20 mouse cellular contexts compared by ENCODE assay signal in genomic region chr12:33968898-33969178, GRCm38 (mm10). TPM values are rescaled to one million over a fixed set of nuclear protein-coding genes. Genes with fewer than 3 reads are reported as not detected.
A peak's percentile ranks its signal among the peaks of the same experiment; 100 is the strongest.
DNase-seq lines count a peak whose midpoint lies in the region; ATAC-seq and TF ChIP-seq lines count a peak whose summit lies in the region.
"Had no signal": no experiment of that assay in that cellular context is flagged by ENCODE, and none has a peak within 500 bp of the region (broad histone marks: within the 10 kb centered on the region; RNA-seq: fewer than 3 reads in every experiment).

No protein-coding gene starts in this region.

- WGBS in heart, embryonic 12.5 days, result 30% methylated on average over 4 of the region's 4 CpGs
- 8% methylated on average over 4 of the region's 4 CpGs for WGBS in midbrain, embryonic 11.5 days
- WGBS in midbrain, postnatal 0 days, result 16% methylated on average over 4 of the region's 4 CpGs
- 15% methylated on average over 4 of the region's 4 CpGs for WGBS in embryonic facial prominence, embryonic 15.5 days
- WGBS in neural tube, embryonic 11.5 days, result 7% methylated on average over 4 of the region's 4 CpGs

- peaks cover 64% of the 10 kb centered on the region for H3K27me3 ChIP-seq in heart, embryonic 12.5 days (replicated peaks)
- H3K27me3 ChIP-seq in midbrain, embryonic 11.5 days (ENCODE audit: control insufficient read depth, insufficient read depth, low read length), result peaks cover 67% of the 10 kb centered on the region
- peaks cover 51% of the 10 kb centered on the region for H3K27me3 ChIP-seq in midbrain, postnatal 0 days (ENCODE audit: insufficient read depth, low read length)
- H3K27me3 ChIP-seq in embryonic facial prominence, embryonic 15.5 days, result peaks cover 23% of the 10 kb centered on the region; the same call in 1 of the 2 replicates
- peaks cover 58% of the 10 kb centered on the region for H3K27me3 ChIP-seq in neural tube, embryonic 11.5 days (ENCODE audit: control insufficient read depth, insufficient read depth, low read length)

- H3K36me3 ChIP-seq in heart, embryonic 12.5 days, result no peaks in the 10 kb centered on the region
- no peaks in the 10 kb centered on the region for H3K36me3 ChIP-seq in midbrain, embryonic 11.5 days (ENCODE audit: control insufficient read depth, insufficient read depth, low read length)
- no peaks in the 10 kb centered on the region for H3K36me3 ChIP-seq in midbrain, postnatal 0 days (ENCODE audit: insufficient read depth, low read length)
- no peaks in the 10 kb centered on the region for H3K36me3 ChIP-seq in embryonic facial prominence, embryonic 15.5 days
- H3K36me3 ChIP-seq in neural tube, embryonic 11.5 days (ENCODE audit: control insufficient read depth, insufficient read depth, low read length), result no peaks in the 10 kb centered on the region

- ATAC-seq in heart, embryonic 12.5 days (ENCODE audit: insufficient number of reproducible peaks, low FRiP score), result no peak
- no peak for ATAC-seq in midbrain, embryonic 11.5 days (ENCODE audit: low FRiP score)
- ATAC-seq in midbrain, postnatal 0 days (ENCODE audit: low FRiP score), result no peak
- no peak for ATAC-seq in embryonic facial prominence, embryonic 15.5 days (ENCODE audit: insufficient number of reproducible peaks, low FRiP score, low TSS enrichment, low read depth)
- no peak for ATAC-seq in neural tube, embryonic 11.5 days (ENCODE audit: insufficient read depth, low FRiP score, low TSS enrichment)

- no peak for TF ChIP-seq CTCF in midbrain, postnatal 0 days (IDR thresholded peaks at IDR 0.05)

- H3K4me3 ChIP-seq in heart, embryonic 12.5 days, result peak overlapping the region; percentile 42; the same call in 1 of the 2 replicates
- no peak overlapping the region for H3K4me3 ChIP-seq in midbrain, embryonic 11.5 days (ENCODE audit: low read depth, low read length)
- no peak overlapping the region for H3K4me3 ChIP-seq in midbrain, postnatal 0 days (ENCODE audit: low read depth, low read length)
- peak overlapping the region; percentile 39 for H3K4me3 ChIP-seq in embryonic facial prominence, embryonic 15.5 days (replicated peaks)
- H3K4me3 ChIP-seq in neural tube, embryonic 11.5 days (ENCODE audit: low read depth, low read length), result no peak overlapping the region
- H3K4me3 ChIP-seq: erythroblast, embryonic 14.5 days had no signal

- no peak overlapping the region for H3K27ac ChIP-seq in heart, embryonic 12.5 days (ENCODE audit: poor library complexity, severe bottlenecking)
- no peak overlapping the region for H3K27ac ChIP-seq in midbrain, embryonic 11.5 days (ENCODE audit: low read depth, low read length)
- no peak overlapping the region for H3K27ac ChIP-seq in midbrain, postnatal 0 days (ENCODE audit: low read depth, low read length)
- H3K27ac ChIP-seq in embryonic facial prominence, embryonic 15.5 days (replicated peaks), result peak overlapping the region; percentile 89
- no peak overlapping the region for H3K27ac ChIP-seq in neural tube, embryonic 11.5 days (ENCODE audit: low read depth, low read length)

- H3K4me2 ChIP-seq in heart, embryonic 12.5 days, result peak overlapping the region; percentile 74
- H3K4me2 ChIP-seq in midbrain, embryonic 11.5 days, result no peak overlapping the region
- no peak overlapping the region for H3K4me2 ChIP-seq in midbrain, postnatal 0 days (ENCODE audit: low read depth, low read length, poor library complexity, severe bottlenecking)
- H3K4me2 ChIP-seq in embryonic facial prominence, embryonic 15.5 days (replicated peaks), result peak overlapping the region; percentile 57
- H3K4me2 ChIP-seq in neural tube, embryonic 11.5 days (ENCODE audit: low read depth), result no peak overlapping the region

- no peak for DNase-seq in heart, adult 9 months (ENCODE audit: low spot score in 2 of 2)
- peak; percentile 92 for DNase-seq in midbrain, embryonic 11.5 days (ENCODE audit: low spot score, missing footprints)
- no peak for DNase-seq in midbrain, postnatal 0 days (ENCODE audit: low spot score)
- DNase-seq in neural tube, embryonic 11.5 days (ENCODE audit: low spot score), result peak; percentile 23
- DNase-seq in ovary, postnatal 36 days (ENCODE audit: low spot score), result no peak
- DNase-seq in cerebellum, postnatal 36 days, result no peak
- DNase-seq: adrenal gland, adult 2 months; cerebellum, adult 11-12 months; kidney, adult 8-10 months; lung, embryonic 14.5 days; thymus, postnatal 36 days had no signal

- no peak overlapping the region for H3K9ac ChIP-seq in heart, embryonic 12.5 days
- H3K9ac ChIP-seq in midbrain, embryonic 11.5 days (ENCODE audit: low read length), result no peak overlapping the region
- H3K9ac ChIP-seq in midbrain, postnatal 0 days (replicated peaks; ENCODE audit: low read length, poor library complexity, severe bottlenecking), result no peak overlapping the region
- peak overlapping the region; percentile 28 for H3K9ac ChIP-seq in embryonic facial prominence, embryonic 15.5 days
- H3K9ac ChIP-seq in neural tube, embryonic 11.5 days (ENCODE audit: low read length), result no peak overlapping the region
- H3K9ac ChIP-seq: lung, embryonic 14.5 days had no signal

- H3K9me3 ChIP-seq in heart, embryonic 12.5 days (replicated peaks), result no peaks in the 10 kb centered on the region
- H3K9me3 ChIP-seq in midbrain, embryonic 11.5 days (ENCODE audit: control insufficient read depth, low read length), result no peaks in the 10 kb centered on the region
- no peaks in the 10 kb centered on the region for H3K9me3 ChIP-seq in midbrain, postnatal 0 days (ENCODE audit: low read length)
- H3K9me3 ChIP-seq in embryonic facial prominence, embryonic 15.5 days (replicated peaks), result no peaks in the 10 kb centered on the region
- no peaks in the 10 kb centered on the region for H3K9me3 ChIP-seq in neural tube, embryonic 11.5 days (ENCODE audit: control insufficient read depth, low read length)

- peaks cover 26% of the 10 kb centered on the region for H3K4me1 ChIP-seq in heart, embryonic 12.5 days (replicated peaks)
- peaks cover 16% of the 10 kb centered on the region for H3K4me1 ChIP-seq in midbrain, embryonic 11.5 days (ENCODE audit: control insufficient read depth, insufficient read depth, low read length)
- H3K4me1 ChIP-seq in midbrain, postnatal 0 days (ENCODE audit: insufficient read depth, low read length), result no peaks in the 10 kb centered on the region
- H3K4me1 ChIP-seq in embryonic facial prominence, embryonic 15.5 days, result peaks cover 21% of the 10 kb centered on the region
- H3K4me1 ChIP-seq in neural tube, embryonic 11.5 days (ENCODE audit: control insufficient read depth, insufficient read depth, low read length), result peaks cover 12% of the 10 kb centered on the region

RNA-seq across cellular contexts. Expression of gene Twist1, which starts 11.4 kb away (rescaled TPM):
- polyA plus RNA-seq in heart, embryonic 12.5 days (2016; fragmentation: Nextera tagmentation; extraction: Ambion mirVana), result 16.1 and 16.6 TPM in 2 replicates
- polyA plus RNA-seq in midbrain, embryonic 11.5 days (2014; fragmentation: Nextera tagmentation; extraction: Ambion mirVana), result 10.2 and 10.7 TPM in 2 replicates
- 2.7 and 3.5 TPM in 2 replicates for total RNA-seq in midbrain, postnatal 0 days (2014; rRNA removed)
- 1.00 and 1.2 TPM in 2 replicates for polyA plus RNA-seq in midbrain, postnatal 0 days (2015; fragmentation: Nextera tagmentation; extraction: Ambion mirVana)
- 39.9 and 40.8 TPM in 2 replicates for polyA plus RNA-seq in embryonic facial prominence, embryonic 15.5 days (2015; fragmentation: Nextera tagmentation; extraction: Ambion mirVana)
- polyA plus RNA-seq in neural tube, embryonic 11.5 days (2014; fragmentation: Nextera tagmentation; extraction: Ambion mirVana), result 20.9 and 25.2 TPM in 2 replicates
- total RNA-seq: MEL; monocyte, adult 5-6 weeks had no signal
- polyA plus RNA-seq: erythroblast, embryonic 14.5 days had no signal

RNA-seq across cellular contexts. Expression of gene Ferd3l, which starts 40.6 kb away (rescaled TPM):
- polyA plus RNA-seq in heart, embryonic 12.5 days (2016; fragmentation: Nextera tagmentation; extraction: Ambion mirVana), result not detected in 2 replicates
- 3.7 and 3.8 TPM in 2 replicates for polyA plus RNA-seq in midbrain, embryonic 11.5 days (2014; fragmentation: Nextera tagmentation; extraction: Ambion mirVana)
- 0.71 and 1.5 TPM in 2 replicates for total RNA-seq in midbrain, postnatal 0 days (2014; rRNA removed)
- 0.26 and 0.53 TPM in 2 replicates for polyA plus RNA-seq in midbrain, postnatal 0 days (2015; fragmentation: Nextera tagmentation; extraction: Ambion mirVana)
- not detected in 2 replicates for polyA plus RNA-seq in embryonic facial prominence, embryonic 15.5 days (2015; fragmentation: Nextera tagmentation; extraction: Ambion mirVana)
- 0.72 and 1.2 TPM in 2 replicates for polyA plus RNA-seq in neural tube, embryonic 11.5 days (2014; fragmentation: Nextera tagmentation; extraction: Ambion mirVana)
- total RNA-seq: adrenal gland, adult 2 months; left cerebral cortex, adult 18-20 months; liver, adult 2 months; MEL; monocyte, adult 5-6 weeks had no signal
- polyA plus RNA-seq: adrenal gland, adult 2 months; erythroblast, embryonic 14.5 days; gonadal fat pad, adult 2 months; large intestine, adult 2 months; liver, adult 2 months; lung, embryonic 14.5 days had no signal

Comparison
In these comparisons a context has a peak if more than half of its experiments do, and no peak if none do; other contexts are left out.
1. DNase-seq: peak in midbrain, embryonic 11.5 days (single experiment) and neural tube, embryonic 11.5 days (single experiment); none in heart, adult 9 months (0 of 2), midbrain, postnatal 0 days (single experiment), ovary, postnatal 36 days (single experiment) and cerebellum, postnatal 36 days (0 of 2).
2. H3K4me2 ChIP-seq: peak in heart, embryonic 12.5 days (single experiment) and embryonic facial prominence, embryonic 15.5 days (single experiment); none in midbrain, embryonic 11.5 days (single experiment), midbrain, postnatal 0 days (single experiment) and neural tube, embryonic 11.5 days (single experiment).
3. H3K4me3 ChIP-seq: peak in heart, embryonic 12.5 days (single experiment) and embryonic facial prominence, embryonic 15.5 days (single experiment); none in midbrain, embryonic 11.5 days (single experiment), midbrain, postnatal 0 days (single experiment) and neural tube, embryonic 11.5 days (single experiment).